Mouse (Mus musculus) stomach, embryonic 16.5 days (tissue): ENCODE results near the gene Gba2. TPM values are rescaled to one million over a fixed set of nuclear protein-coding genes. Genes with fewer than 3 reads are reported as not detected.

Experiments used
- ATAC-seq: fragments of 200-750 bp; cut with Nextera tagmentation; 2 replicates; pipeline ENCODE4 v1.8.0; 2017; ENCODE audit warnings: moderate number of reproducible peaks, moderate TSS enrichment; ENCODE audit not compliant: insufficient read depth, low FRiP score
- H3K27ac ChIP-seq: fragments of 300-500 bp; sonication (generic); 2 replicates; pipeline ENCODE4 v1.5.1; 2014; ENCODE audit warnings: low read length
- H3K27me3 ChIP-seq: fragments of 300-500 bp; sonication (generic); 2 replicates; pipeline ENCODE4 v1.6.1; 2014; ENCODE audit warnings: low read length, control low read depth, mixed read lengths; ENCODE audit not compliant: control insufficient read depth, insufficient read depth
- H3K36me3 ChIP-seq: fragments of 300-500 bp; sonication (generic); 2 replicates; pipeline ENCODE4 v1.6.1; 2014; ENCODE audit warnings: low read length; ENCODE audit not compliant: control insufficient read depth, insufficient read depth
- H3K4me1 ChIP-seq: fragments of 300-500 bp; sonication (generic); 2 replicates; pipeline ENCODE4 v1.6.1; 2014; ENCODE audit warnings: low read length, control low read depth, mixed read lengths; ENCODE audit not compliant: control insufficient read depth, insufficient read depth
- H3K4me2 ChIP-seq: fragments of 300-500 bp; sonication (generic); 2 replicates; pipeline ENCODE4 v1.6.1; 2014; ENCODE audit warnings: low read depth, low read length, mixed read lengths
- H3K4me3 ChIP-seq: fragments of 300-500 bp; sonication (generic); replicated peaks from 2 replicates; pipeline ENCODE4 v1.5.1; 2014; ENCODE audit warnings: mild to moderate bottlenecking, low read length
- H3K9ac ChIP-seq: fragments of 300-500 bp; sonication (generic); 2 replicates; pipeline ENCODE4 v1.6.1; 2014; ENCODE audit warnings: low read length
- H3K9me3 ChIP-seq: fragments of 300-500 bp; sonication (generic); replicated peaks from 2 replicates; pipeline ENCODE4 v1.6.1; 2016; ENCODE audit warnings: low read length, control low read depth; ENCODE audit not compliant: control insufficient read depth
- WGBS: fragments of 180-500 bp; shearing (Covaris S2); extraction: QIAGEN DNeasy Blood & Tissue Kit; methylation state at CpG from one replicate; pipeline ENCODE4 v1.1.7; 2014; 5-methylcytosine and 5-hydroxymethylcytosine counted together
- polyA plus RNA-seq: library from polyadenylated mRNA; unstranded; fragments of >200 nt; fragmentation: Nextera tagmentation; extraction: Ambion mirVana; gene quantifications from 2 replicates; pipeline ENCODE4 v1.2.1, GENCODE M21; 2015

Gene Gba2
- polyA plus RNA-seq, 1 experiment from 2014 or later = 14.2 TPM

DNA sequence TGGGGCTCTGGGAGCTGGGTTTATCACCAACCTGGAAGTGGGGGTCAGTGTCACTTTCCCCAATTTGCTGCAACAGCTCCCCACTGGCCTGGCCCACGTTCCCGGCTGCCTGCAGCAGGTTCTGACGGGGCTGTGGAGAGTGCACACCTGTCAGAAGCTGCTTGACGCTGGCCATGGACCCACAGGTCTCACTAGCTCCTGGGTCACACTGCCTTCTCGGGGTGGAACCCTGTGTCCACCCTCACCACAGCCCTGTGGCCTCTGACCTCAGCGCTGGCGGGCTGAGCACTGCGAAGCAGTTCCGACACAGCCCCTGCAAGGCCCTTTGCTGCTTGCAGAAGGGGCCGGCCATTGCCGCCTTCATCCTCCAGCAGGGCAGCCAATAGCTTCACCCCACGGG lies 29.6 kb downstream of the Gba2 start:
- WGBS = 93% methylated on average over 12 of the region's 12 CpGs
- H3K27me3 ChIP-seq = no peaks in the 10 kb centered on the region
- no peaks in the 10 kb centered on the region for H3K9me3 ChIP-seq
- no peak overlapping the region for H3K4me3 ChIP-seq
- ATAC-seq = no peak
- no peak overlapping the region for H3K27ac ChIP-seq
- no peaks in the 10 kb centered on the region for H3K4me1 ChIP-seq
- no peak overlapping the region for H3K4me2 ChIP-seq
- no peak overlapping the region for H3K9ac ChIP-seq
- H3K36me3 ChIP-seq = peaks cover 72% of the 10 kb centered on the region

DNA sequence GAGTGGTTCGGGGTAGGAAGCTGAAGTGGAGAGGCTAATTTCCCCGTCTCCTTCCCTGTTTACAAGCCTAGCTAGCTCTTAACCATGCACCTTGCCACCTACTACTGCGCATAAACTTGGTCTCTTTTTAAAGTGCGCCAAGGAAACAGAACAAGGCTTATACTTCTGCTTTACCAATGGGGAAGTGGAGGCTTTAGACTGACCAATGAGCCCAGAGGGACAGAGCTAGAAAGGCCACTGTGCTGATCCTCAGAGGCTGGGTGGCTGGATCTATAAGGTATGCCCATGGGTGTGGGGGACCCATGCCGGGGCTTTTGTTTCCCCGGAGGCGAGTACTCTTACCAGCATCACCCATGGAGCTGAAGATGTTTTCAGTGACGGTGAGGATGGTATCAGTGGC lies 31.5 kb downstream of the Gba2 start:
- no peak overlapping the region for H3K4me3 ChIP-seq
- WGBS = 91% methylated on average over 8 of the region's 8 CpGs
- no peaks in the 10 kb centered on the region for H3K9me3 ChIP-seq
- H3K4me1 ChIP-seq = no peaks in the 10 kb centered on the region
- H3K27ac ChIP-seq = no peak overlapping the region
- no peak for ATAC-seq
- H3K4me2 ChIP-seq = no peak overlapping the region
- peaks cover 71% of the 10 kb centered on the region for H3K36me3 ChIP-seq
- H3K27me3 ChIP-seq = no peaks in the 10 kb centered on the region
- H3K9ac ChIP-seq = no peak overlapping the region

DNA sequence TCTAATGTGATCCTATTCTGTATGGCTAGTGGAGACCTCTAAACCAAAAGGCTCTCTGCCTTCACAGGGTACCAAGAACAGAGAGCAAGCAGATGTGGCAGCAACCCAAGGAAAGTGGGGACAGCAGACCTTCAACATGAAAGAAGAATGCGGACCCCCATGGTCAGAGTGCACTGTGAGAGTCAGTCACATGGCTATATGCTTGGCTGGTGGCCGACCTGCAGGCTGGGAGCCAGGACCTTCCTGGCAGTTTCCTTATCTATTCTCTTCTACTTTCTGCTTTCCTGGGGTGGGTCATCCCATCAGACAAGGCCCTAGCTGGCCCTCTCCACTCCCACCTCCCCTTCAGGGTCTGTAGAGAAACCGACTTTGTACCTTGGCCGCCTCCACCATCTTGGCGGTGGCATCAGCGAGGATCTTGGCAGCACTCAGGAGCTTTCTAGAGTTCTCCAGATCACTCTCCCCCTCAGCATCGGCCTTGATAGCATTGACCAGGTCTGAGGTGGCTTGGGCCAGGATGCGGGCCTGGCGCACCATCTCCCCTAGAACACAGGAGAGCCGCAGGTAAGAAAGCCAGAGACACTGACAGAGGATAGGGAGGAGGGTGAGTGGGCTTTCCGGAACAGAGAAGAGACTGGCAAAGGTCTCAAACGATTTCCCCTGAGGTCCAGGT lies 32.2 kb downstream of the Gba2 start:
- Histone ChIP-seq H3K4me1 (no peaks in the 10 kb centered on the region), H3K4me3 (no peak overlapping the region), H3K9me3 (no peaks in the 10 kb centered on the region), H3K36me3 (peaks cover 68% of the 10 kb centered on the region), H3K4me2 (no peak overlapping the region), H3K9ac (no peak overlapping the region), H3K27me3 (no peaks in the 10 kb centered on the region), H3K27ac (no peak overlapping the region)
- 91% methylated on average over 12 of the region's 12 CpGs for WGBS
- no peak for ATAC-seq

DNA sequence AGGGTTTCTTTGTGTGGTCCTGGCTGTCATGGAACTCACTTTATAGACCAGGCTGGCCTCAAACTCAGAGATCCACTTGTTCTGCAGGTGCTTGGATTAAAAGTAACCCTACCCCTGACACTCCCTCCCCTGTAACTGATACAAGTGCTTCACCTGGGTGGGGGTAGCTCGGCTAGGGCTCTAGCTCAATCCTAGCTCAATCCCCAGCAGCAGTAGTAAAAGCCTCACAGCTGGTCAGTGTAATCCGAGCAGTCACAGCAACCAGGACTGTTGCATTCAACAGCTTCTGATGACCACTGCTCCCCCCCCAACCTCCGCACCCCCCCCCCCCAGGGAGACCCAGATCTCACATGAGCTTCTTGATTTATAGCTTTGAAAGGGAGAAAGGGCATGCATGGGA lies 36.6 kb downstream of the Gba2 start:
- Histone ChIP-seq H3K4me1 (no peaks in the 10 kb centered on the region), H3K27ac (no peak overlapping the region), H3K4me3 (no peak overlapping the region), H3K4me2 (no peak overlapping the region), H3K9me3 (no peaks in the 10 kb centered on the region), H3K9ac (no peak overlapping the region), H3K27me3 (no peaks in the 10 kb centered on the region), H3K36me3 (peaks cover 68% of the 10 kb centered on the region)
- no peak for ATAC-seq
- WGBS = 71% methylated on average over 3 of the region's 3 CpGs

DNA sequence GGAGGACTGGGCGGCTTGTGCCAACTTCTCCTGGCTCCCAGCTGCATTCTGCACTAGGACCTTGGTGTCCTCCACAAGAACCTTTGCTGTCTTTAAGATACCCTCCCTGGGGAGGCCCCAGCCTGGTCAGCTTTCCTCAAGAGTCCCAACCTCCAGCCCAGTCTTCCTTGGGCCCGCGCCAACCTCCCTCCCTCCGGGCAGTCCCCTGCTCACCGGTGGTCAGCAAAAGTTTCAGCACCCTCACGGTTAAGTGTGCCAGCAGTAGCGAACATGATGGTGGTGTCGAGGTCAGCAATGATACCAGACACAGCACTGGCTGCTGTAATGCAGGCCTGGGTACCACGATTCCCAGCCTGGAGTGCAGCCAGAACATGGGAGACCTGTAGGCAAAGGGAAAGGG lies 42.6 kb downstream of the Gba2 start:
- no peak overlapping the region for H3K4me3 ChIP-seq
- 96% methylated on average over 9 of the region's 9 CpGs for WGBS
- H3K4me2 ChIP-seq = no peak overlapping the region
- ATAC-seq = no peak
- no peaks in the 10 kb centered on the region for H3K27me3 ChIP-seq
- 0 out of 2 replicates have a peak, but pooled peaks cover 2% of the 10 kb centered on the region for H3K4me1 ChIP-seq
- H3K9ac ChIP-seq = no peak overlapping the region
- peaks cover 71% of the 10 kb centered on the region for H3K36me3 ChIP-seq
- H3K27ac ChIP-seq = no peak overlapping the region
- no peaks in the 10 kb centered on the region for H3K9me3 ChIP-seq

DNA sequence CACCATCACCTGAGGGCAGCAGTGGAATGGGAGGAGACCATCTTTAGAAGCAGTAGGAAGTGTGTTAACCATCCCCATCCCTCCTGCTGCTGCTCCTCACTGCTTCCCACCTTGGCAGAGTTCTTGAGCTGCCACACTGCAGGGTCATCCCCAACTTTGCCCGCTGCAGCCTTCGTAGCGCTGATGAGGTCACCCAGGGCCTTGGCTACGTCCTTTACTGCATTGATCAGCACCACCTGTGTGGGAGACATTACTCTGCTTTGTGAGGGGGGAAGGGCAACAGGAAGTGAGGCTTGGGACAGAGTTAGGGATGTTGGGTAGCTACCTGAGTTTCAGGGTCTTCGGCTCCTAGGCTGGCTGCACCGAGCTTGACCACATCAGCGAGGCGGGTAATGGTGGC lies 43.0 kb downstream of the Gba2 start:
- ATAC-seq = no peak
- no peak overlapping the region for H3K4me3 ChIP-seq
- H3K4me1 ChIP-seq = peaks cover 4% of the 10 kb centered on the region; the same call in 1 of the 2 replicates
- WGBS = 90% methylated on average over 8 of the region's 8 CpGs
- H3K4me2 ChIP-seq = no peak overlapping the region
- no peaks in the 10 kb centered on the region for H3K27me3 ChIP-seq
- H3K9ac ChIP-seq = no peak overlapping the region
- peaks cover 73% of the 10 kb centered on the region for H3K36me3 ChIP-seq
- no peak overlapping the region for H3K27ac ChIP-seq
- no peaks in the 10 kb centered on the region for H3K9me3 ChIP-seq

DNA sequence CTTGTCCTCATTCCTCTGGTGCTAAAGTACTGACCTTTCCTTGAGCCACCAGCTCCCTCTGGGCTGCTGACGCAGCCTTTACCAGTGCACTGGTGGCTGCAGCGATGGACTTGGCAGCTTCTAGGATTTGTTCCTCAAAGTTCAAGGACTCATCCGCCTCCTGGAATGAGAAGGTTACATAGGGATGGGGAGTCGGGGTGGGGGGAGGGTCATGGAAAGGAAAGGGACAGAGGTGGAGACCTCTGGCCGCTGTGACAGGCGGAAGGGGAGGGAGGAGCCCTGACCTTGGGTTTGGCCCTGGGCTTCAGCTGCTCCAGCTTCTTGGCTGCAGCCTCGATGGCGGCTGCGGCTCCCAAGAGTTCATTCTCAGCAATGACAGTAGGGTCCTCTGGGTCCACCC lies 45.4 kb downstream of the Gba2 start:
- Histone ChIP-seq H3K4me1 (peaks cover 10% of the 10 kb centered on the region), H3K9me3 (no peaks in the 10 kb centered on the region), H3K27me3 (no peaks in the 10 kb centered on the region), H3K4me2 (no peak overlapping the region), H3K4me3 (no peak overlapping the region), H3K36me3 (peaks cover 56% of the 10 kb centered on the region), H3K9ac (no peak overlapping the region), H3K27ac (no peak overlapping the region)
- no peak for ATAC-seq
- WGBS = 86% methylated on average over 9 of the region's 9 CpGs

DNA sequence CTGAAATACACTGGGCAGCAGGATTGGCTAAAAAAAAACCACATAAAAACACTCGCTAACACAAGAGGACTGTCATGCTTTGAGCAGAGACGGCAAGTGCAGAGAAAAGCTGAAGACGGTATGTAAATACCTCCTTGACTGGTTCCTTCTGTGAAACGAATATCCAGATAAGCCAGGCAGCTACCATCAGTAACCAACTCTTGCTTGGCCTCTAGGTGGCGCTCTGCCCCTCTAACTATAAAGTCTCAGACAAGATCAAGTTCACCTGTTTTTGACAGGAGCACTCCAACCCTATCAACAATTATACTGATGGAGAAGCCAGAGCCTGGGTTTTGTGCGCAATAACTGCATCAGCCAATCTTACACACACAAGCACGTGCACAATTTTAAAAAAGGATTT lies 48.1 kb downstream of the Gba2 start:
- no peak for ATAC-seq
- H3K4me2 ChIP-seq = no peak overlapping the region
- H3K4me3 ChIP-seq = no peak overlapping the region
- H3K9ac ChIP-seq = no peak overlapping the region
- H3K36me3 ChIP-seq = peaks cover 33% of the 10 kb centered on the region
- peak overlapping the region; percentile 23; the same call in 1 of the 2 replicates for H3K27ac ChIP-seq
- no peaks in the 10 kb centered on the region for H3K27me3 ChIP-seq
- H3K4me1 ChIP-seq = peaks cover 10% of the 10 kb centered on the region
- WGBS = 14% methylated on average over 7 of the region's 7 CpGs
- H3K9me3 ChIP-seq = 0 out of 2 replicates have a peak, but pooled peaks cover 6% of the 10 kb centered on the region

DNA sequence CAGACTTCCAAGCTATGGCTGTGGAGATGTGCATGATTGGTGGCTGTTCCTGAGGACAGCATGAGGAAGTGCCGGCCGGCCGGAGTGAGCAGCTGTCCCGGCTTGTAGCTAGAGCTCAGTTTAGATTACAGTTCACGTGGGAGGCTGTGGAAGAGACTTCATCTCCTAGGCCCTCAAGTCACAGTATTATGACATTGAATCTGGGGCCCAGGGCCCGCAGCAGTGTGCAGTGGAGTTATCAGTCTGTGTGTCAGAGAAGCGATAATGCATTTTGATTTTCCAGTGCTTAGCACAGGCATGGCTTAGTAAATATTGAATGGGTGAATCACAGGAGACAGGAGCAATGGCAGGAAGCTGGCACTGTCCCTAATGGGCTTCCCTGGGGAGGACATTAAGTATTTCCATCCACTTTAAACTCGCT lies 48.6 kb downstream of the Gba2 start:
- Histone ChIP-seq H3K9ac (peak overlapping the region; percentile 26; the same call in 1 of the 2 replicates), H3K9me3 (0 out of 2 replicates have a peak, but pooled peaks cover 6% of the 10 kb centered on the region), H3K4me2 (no peak overlapping the region), H3K4me1 (peaks cover 10% of the 10 kb centered on the region), H3K36me3 (peaks cover 33% of the 10 kb centered on the region), H3K27ac (peak overlapping the region; percentile 23), H3K4me3 (no peak overlapping the region), H3K27me3 (no peaks in the 10 kb centered on the region)
- ATAC-seq = no peak
- whole genome bisulfite sequencing = 46% methylated on average over 8 of the region's 8 CpGs
